Mouse (Mus musculus) testis, postnatal 10 days (tissue): ENCODE data around the gene Vmn2r19.
"Not testable (repeated sequence)": the region's sequence is repeated elsewhere in the genome, so short reads cannot be mapped to it uniquely, and the experiment has no call there.

Source experiments
- DNase-seq: peaks from one replicate; pipeline ENCODE4 v3.0.0; 2021; ENCODE audit warnings: low spot score

Vmn2r19 gene

DNA sequence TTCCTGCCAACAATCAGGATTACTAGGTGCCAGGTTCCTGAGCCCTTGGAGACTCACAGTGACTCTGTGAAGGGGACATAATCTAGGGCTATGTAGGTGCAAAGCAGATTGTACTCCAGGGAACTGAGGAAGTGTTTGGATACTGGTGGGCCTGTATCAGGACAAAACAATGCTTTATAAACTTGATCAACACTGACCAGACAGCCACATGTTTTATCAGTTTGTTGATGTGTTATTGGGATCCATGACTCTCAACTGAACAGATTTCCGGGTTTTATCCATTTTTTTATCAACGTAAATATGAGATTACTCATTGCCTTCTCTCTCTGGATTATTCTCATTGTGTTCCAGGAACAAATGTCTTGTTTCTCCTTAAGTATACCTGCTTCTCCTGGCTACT lies at the start of gene Vmn2r19:
TSS of gene Vmn2r19 (plus strand) at position 301 of the 400 bp plus-strand sequence.
- no peak for DNase-seq

DNA sequence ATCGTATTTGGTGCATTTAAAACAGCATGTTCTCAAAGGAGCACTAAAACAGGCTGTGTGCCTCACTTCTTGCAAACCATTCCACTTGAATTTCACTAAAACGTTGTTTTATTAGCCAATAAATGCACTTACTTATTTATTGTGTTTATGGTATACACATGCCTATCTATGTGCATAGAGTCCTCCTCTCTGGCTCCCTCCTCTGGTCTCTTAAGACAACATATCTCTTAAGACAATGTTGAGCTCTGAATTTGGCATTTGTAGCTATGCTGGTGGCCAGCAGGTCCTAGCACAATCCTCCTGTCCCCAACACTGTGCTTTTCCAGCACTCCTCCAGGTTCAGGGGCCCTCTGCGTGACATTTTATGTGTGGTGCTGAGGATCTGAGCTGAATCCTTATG lies 49.2 kb upstream of the Vmn2r19 start:
- no peak for DNase-seq

DNA sequence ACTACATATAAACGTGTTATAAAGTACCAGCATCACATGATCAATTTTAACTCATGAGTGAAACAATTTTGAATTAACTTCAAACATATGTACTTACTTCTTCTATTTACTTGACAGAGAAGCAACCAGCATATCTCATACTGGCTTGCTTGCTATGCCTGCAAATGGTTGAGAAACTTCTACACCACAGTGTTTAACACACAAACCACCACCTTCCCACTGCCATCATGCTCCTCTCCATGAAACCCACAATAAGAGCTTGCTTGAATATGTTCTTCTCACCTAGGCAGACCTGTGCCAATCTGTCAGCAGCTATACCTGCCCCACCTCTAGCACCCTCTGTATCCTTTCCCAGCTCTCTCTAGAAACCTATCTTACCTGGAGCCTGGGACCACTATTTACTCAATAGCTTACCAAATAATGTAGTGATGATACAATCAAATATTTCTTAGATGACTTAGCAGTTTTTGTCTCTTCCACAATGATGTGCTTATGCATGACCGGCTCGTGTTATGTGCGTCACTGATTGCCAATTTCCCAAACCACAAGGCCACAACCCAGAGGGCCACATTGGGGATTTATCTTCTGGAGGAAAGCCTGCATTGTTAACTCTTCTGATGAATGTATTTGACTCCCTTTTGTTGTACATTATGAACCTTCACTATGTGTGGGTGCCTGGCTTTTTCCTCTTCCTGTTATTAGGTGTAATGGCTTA lies 48.1 kb upstream of the Vmn2r19 start:
- no peak for DNase-seq

DNA sequence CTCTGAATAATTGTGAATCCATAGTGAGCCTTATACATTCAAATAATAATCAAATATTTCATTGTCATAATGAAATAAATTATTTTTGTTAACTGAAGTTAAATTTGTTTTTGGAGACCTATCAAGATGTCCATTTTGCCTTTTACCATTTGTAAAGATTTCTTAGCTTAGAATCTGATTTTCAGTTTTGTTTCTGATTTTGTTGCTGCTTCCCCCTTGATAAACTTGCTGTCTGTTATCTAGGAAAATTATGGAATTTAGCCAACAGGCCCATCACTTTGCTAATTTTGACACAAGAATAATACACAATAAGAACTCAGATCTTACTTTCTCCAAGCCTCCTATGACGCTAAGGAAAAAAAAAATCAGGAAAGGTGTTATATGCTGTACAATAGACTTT lies 47.3 kb upstream of the Vmn2r19 start:
- DNase-seq = no peak

DNA sequence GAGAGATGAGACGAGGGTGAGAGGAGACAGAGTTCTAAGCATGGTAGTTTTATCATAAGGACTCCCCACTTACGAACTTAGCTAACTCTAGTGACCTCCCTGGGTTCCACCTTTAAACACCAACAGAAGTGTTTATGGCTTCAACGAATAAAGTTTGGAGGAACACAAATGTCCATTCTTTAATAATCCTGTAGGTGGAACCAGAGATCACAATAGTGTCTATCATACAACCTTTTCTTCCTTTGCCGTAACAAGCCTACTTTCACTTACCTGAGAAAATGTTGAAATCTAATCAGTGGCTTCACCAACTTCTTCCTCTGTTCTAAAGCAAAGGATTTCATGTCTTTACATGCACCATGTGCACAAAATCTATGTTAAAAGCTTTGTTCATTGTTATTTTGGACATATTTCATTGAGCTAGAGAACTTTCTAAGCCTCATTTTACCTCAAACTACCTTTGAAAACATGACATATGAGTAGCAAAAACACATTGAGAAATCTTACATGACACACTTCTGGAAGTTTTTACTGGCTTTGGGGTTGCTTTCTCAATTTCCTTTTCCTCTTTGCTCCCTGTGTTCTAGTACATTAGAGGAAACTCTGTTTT lies 46.5 kb upstream of the Vmn2r19 start, which contains the start of gene Clec4d:
TSS of gene Clec4d (plus strand) at position 557 of the 607 bp plus-strand sequence.
- DNase-seq = no peak

DNA sequence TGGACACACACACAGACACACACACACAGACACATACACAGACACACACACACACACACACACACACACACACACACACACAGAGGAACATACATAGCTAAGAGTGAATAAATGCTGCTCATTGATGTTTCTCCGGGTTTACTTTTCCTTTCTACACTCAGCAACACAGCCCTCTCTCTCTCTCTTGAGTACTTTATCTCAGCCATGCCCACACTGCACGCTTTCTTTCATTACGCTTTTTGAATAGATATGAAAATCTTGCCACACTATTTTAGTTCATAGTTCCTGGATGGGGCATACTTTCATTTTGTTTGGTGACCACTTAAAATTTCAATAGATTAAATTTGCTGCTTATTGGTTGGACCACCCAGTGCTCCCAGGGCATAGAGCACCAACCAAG lies 43.9 kb upstream of the Vmn2r19 start:
- no peak for DNase-seq

DNA sequence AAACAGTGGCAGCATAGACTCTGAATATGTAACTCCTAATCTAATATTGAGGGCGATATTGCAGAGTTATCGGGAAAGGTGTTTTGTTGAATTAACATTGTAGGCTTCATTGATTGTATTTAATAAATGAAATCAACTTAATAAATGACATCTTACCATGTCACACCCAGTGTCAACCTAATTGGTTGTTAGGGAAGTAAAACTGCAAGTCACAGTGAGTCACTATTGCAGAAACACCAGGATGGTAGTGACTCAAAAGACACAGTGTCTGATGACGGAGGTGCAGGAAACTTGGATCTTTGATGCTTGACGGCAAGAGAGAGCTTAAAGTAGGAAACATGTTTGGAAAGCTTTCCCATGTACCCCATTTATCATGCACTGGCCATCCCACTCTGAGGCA lies 42.3 kb upstream of the Vmn2r19 start:
- no peak for DNase-seq

DNA sequence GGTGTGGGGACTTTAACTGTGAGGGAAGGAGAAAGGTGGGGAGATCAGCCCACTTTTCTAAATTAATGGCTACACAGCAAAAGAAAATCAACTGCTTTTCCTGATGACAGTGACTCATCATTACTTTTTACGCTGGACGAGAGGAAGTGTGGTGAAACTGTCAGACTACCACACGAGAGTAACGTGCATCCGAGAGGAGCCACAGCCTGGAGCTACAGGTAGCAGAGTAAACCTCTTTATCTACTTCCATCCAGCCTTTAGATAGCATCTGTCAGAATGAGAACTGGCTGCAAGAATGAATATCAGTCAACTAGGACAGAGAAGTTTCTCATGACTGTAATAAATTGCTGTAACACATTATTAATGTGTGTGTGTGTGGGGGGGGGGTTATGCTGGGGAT lies 41.2 kb upstream of the Vmn2r19 start:
- no peak for DNase-seq

DNA sequence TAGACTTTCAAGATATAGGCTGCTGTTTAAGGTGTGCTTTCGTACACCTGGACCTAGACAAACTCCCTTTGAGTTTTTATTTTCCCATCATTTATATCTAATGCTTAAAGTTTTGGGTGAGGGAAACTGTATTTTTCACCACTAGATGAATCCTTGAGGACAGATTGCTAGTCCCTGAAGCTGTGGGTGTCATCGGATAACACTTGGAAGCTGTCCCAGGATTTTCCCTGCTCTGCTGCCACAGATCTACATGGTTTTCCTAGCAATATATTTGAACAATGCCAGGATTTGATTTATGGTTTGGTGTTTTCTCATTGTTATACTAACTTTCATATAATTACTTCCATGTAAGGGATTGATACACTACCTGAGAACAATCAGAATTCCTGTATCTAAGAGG lies 28.7 kb upstream of the Vmn2r19 start:
- no peak for DNase-seq

DNA sequence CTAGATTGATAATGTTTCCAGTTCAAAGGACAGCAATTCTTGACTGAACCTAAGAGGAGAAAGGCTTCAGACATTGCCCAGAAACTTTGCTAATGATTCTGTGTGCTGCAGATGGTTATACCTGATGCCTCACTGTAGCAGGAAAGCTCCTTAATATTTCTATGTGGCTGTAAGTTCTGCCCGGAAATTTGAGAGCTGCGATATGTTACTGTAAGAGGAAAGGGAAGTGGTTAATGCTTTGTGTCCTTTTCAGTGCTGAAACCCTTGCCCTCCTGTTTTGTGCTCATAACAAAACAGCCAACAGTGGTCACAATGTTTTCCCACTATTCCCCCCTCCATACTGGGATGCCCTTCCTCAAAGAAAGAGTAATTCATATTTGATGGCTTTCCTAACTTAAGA lies 21.8 kb upstream of the Vmn2r19 start:
- no peak for DNase-seq

DNA sequence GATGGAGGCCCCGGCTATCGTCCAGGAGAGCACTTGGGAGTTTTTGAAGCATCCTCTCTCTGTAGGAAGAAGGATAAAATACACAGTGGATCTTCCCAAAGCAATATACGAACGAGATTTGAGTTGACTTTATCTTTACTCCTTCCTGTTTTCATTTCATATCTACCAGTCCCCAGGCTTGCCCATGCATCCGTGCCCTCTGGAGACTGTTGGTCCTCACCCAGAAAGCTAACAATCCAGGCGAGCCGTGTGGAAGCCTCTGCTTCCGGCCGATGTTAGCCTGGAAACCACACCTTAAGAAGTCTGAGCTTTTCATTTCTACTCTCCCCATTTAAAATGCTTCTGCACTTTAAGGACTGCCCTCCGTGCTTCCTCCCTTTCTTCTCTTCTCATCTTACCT lies 19.2 kb upstream of the Vmn2r19 start:
- no peak for DNase-seq

DNA sequence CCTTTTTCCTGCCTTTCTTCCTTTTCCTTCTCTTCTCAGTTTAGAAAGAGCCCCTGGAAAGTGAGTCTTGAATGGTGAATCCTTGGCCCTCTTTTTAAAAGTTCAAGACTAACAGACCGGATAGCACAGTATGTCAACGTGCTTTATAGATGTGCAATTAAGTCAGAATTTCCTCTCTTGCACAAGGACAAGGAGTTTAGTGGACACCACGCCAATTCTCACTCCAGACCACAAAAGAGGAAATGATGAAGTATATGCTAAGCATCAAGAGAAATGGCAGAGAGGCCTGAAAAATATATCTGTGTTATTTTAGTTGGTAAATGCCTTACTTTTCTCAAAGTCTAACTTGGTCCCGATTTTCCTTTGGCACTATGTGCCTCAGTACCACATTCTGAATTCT lies 18.4 kb upstream of the Vmn2r19 start, which contains the start of gene Clec4e:
TSS of gene Clec4e (minus strand) at position 118 of the 400 bp plus-strand sequence.
- no peak for DNase-seq

DNA sequence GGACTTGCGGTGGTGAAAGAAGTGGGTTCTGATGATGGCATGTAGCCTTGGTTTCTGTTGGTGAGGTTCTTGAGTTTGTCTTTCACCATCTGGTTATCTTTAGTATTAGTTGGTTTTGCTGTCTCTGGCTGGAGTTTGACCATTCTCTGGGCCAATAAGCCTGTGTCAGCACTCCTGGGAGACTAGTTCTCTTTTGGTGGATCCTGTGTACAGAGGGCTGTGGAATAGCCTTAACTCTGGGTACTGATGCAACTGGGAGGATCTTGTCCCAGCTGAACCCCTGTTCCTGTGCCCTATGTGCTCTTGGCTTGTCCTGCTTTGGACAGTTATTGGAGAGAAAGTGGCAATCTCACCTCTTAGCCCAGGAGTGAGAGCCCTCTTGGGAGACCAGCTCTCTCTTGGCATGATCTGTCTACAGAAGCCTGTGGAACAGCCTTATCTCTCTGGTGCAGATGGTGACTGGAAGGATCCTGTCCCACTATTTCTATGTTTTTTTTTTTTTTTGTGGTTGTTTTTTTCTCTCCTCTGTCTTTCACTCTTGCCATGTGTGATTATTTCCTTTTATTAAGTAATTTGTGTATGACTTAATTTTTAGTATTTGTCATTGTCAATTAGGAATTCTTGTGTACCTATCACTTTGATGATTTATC lies 15.3 kb upstream of the Vmn2r19 start:
- no peak for DNase-seq

DNA sequence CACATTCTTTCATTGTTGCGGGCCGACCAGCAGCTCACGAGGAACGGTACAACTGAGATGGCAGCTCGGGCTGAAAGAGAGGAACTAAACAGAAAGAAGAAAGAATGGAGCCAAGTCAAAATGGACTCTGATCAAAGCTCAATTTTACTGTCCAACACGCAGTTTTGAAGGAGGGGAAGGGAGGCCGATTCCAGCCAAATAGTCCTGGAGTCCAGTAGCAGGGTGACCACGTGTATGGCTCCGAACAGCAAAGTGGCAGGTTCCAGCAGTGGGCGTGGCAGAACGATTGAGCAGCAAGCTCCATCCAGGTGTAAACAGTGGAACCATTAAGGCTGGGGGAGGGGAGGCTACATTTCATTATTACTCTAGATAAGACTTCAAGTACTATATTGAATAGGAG lies 14.6 kb upstream of the Vmn2r19 start:
- DNase-seq = not testable (repeated sequence)

DNA sequence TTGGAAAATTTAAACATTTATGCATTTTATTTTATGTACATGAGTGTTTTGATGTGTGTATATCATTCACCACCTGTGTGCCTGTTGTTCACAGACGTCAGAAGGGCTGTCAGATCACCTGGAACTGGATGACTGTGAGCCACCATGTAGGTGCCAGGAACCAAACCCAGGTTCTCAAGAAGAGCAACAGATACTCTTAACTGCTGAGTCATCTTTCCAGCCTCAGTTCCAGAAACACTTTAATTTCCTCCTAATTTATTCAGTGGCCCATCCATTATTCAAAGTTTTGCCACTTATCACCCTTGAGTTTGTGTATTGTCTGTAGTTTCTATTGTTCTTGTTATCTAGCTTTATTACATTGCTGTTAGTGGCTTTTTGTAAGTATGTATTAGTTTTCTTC lies 11.4 kb upstream of the Vmn2r19 start:
- DNase-seq = no peak

DNA sequence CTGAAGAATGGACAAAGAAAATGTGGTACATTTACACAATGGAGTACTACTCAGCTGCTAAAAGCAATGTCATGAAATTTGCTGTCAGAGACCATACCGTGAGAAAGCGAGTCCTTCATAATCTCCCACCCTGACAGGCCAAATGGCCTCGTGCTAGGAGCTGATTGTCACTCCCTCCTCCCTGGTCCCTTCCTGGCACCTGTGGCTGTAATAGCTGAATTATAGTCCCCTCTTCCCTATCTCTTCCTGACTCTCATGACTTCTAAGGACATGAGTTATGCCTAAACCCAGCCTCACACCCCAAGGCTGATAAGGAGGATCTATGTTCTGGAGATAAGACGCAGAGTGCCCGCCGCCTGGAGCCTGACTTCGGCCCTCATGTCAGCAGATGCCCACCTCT lies 1.8 kb upstream of the Vmn2r19 start:
- not testable (repeated sequence) for DNase-seq

DNA sequence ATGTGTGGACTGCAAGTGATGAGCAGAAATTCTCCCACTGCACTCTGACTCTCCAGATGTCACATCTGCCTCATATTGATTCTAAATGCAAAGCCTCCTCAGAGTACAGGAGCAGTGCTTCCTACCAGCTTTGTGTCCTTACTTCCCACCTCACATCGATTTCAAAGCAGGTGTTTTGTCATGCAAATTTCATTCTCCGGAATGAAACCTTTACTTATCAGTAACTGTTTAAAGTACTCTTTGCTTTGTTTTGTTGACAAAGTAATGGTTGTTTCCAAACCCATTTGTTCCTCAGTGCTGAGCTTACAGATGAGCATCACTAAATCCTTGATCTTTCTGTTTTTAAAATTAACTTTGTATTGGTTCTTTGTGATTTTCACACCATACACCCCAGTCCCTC lies 24.4 kb downstream of the Vmn2r19 start:
- DNase-seq = no peak

DNA sequence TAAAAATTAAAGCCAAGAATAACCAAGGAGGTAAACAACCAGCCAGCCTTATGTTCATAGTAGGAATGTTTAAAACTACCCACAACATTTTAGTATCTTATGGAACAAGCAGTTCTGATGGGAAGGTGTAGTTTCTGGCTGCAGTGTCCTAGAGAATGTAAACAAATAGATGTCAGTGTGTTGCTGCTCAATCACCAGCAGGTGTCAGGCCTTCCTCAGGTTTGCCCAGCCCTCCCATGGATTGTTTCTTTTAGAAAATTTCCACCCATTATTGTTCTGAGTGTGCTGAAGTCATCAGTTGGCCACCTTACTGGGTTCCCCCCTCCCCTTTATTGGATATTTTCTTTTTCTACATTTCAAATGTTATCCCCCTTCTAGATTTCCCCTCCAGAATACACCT lies 32.0 kb downstream of the Vmn2r19 start:
- DNase-seq = no peak

DNA sequence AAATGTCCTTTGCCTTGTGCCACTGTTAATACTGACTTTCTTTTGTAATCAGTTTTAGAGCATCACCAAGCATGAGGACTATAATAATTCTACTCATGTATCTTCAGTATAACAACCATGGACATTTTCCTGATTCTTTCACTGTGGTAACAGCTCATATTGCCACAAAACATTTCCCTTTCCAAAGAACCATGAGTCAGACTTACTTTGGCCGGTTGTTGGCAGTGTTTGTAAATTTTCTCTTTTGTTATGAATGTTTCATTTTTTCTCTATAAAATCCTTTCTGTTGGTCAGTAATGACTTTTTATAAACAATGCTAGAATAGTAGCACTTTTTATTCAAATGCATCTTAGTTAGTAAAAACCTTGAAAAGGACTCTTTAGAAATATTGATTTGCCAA lies 38.0 kb downstream of the Vmn2r19 start:
- no peak for DNase-seq
